Mouse (Mus musculus) CD4-positive, CD25-positive, alpha-beta regulatory T cell, adult 9 weeks (primary cell): Measurements from ENCODE around the gene Plcd3. TPM values are rescaled to one million over a fixed set of nuclear protein-coding genes. Genes with fewer than 3 reads are reported as not detected.

Experiments
- polyA plus RNA-seq: library from polyadenylated mRNA; unstranded; fragments of 100-300 nt; shearing (Covaris generic); gene quantifications from one replicate; pipeline ENCODE4 v1.2.1, GENCODE M21; 2017

Gene Plcd3
- polyA plus RNA-seq, result not detected

GRCm38 (mm10) chr11:103101481-103101865 lies at the start of gene Plcd3, which contains the start of gene Acbd4:
Plcd3 (minus strand) TSS chr11:103101658.
Acbd4 (plus strand) TSS chr11:103101682.

GRCm38 (mm10) chr11:103131701-103132575 lies 30.5 kb upstream of the Plcd3 start, which contains the start of gene Hexim2:
Hexim2 (plus strand) TSS chr11:103132429.

GRCm38 (mm10) chr11:103116008-103116818 lies 14.8 kb upstream of the Plcd3 start, which contains the start of gene Hexim1:
Hexim1 (plus strand) TSS chr11:103116231.

GRCm38 (mm10) chr11:103028176-103028891 lies 73.1 kb downstream of the Plcd3 start, which contains the start of the genes Nmt1 and Dcakd:
Nmt1 (plus strand) TSS chr11:103028190.
Dcakd (minus strand) TSS chr11:103028333.

Other genes starting within 250 kb of the Plcd3 start
- gene Eftud2, start 220.7 kb downstream of the Plcd3 start, polyA plus RNA-seq, result 189 TPM
- not detected for gene Ccdc103, start 220.5 kb downstream of the Plcd3 start, polyA plus RNA-seq
- gene Fam187a, start 216.5 kb downstream of the Plcd3 start, polyA plus RNA-seq, result not detected
- gene Gfap, start 200.7 kb downstream of the Plcd3 start, polyA plus RNA-seq, result 0.10 TPM
- gene Kif18b, start 176.5 kb downstream of the Plcd3 start, polyA plus RNA-seq, result 2.6 TPM
- gene C1ql1, start 155.0 kb downstream of the Plcd3 start, polyA plus RNA-seq, result not detected
- 81.7 TPM for gene Nmt1, start 73.5 kb downstream of the Plcd3 start, polyA plus RNA-seq
- 34.8 TPM for gene Dcakd, start 73.3 kb downstream of the Plcd3 start, polyA plus RNA-seq
- gene Acbd4, start within 50 bp of the Plcd3 start, polyA plus RNA-seq, result 57.4 TPM
- 4.0 TPM for gene Hexim1, start 14.6 kb upstream of the Plcd3 start, polyA plus RNA-seq
- 3.8 TPM for gene Hexim2, start 30.8 kb upstream of the Plcd3 start, polyA plus RNA-seq
- 56.4 TPM for gene Fmnl1, start 69.4 kb upstream of the Plcd3 start, polyA plus RNA-seq
- gene 1700023F06Rik, start 106.9 kb upstream of the Plcd3 start, polyA plus RNA-seq, result not detected
- gene Spata32, start 116.8 kb upstream of the Plcd3 start, polyA plus RNA-seq, result not detected
- 37.9 TPM for gene Map3k14, start 165.8 kb upstream of the Plcd3 start, polyA plus RNA-seq